14 mouse cellular contexts compared by ENCODE assay signal in genomic region chr13:59968584-59969240, GRCm38 (mm10).
DNase-seq lines count a peak whose midpoint lies in the region; ATAC-seq and TF ChIP-seq lines count a peak whose summit lies in the region.
"Had no signal": no experiment of that assay in that cellular context is flagged by ENCODE, and none has a peak within 500 bp of the region (broad histone marks: within the 10 kb centered on the region; RNA-seq: fewer than 3 reads in every experiment).

No protein-coding gene starts in this region.

- no peak overlapping the region for H3K4me3 ChIP-seq in forebrain, embryonic 11.5 days (ENCODE audit: low read depth, low read length)
- H3K4me3 ChIP-seq in forebrain, embryonic 16.5 days (replicated peaks; ENCODE audit: low read length), result no peak overlapping the region
- H3K4me3 ChIP-seq in layer of hippocampus, adult 2 months, result no peak overlapping the region
- H3K4me3 ChIP-seq in kidney, embryonic 16.5 days (ENCODE audit: low read length), result no peak overlapping the region
- H3K4me3 ChIP-seq: gastrocnemius, adult 2 months; limb, embryonic 12.5 days; stomach, embryonic 15.5 days had no signal

- no peak for TF ChIP-seq CTCF in layer of hippocampus, adult 2 months (conservative IDR thresholded peaks at IDR 0.05)

- no peak overlapping the region for H3K4me2 ChIP-seq in forebrain, embryonic 11.5 days (ENCODE audit: low read depth, low read length, severe bottlenecking)
- no peak overlapping the region for H3K4me2 ChIP-seq in forebrain, embryonic 16.5 days (ENCODE audit: low read length)
- no peak overlapping the region for H3K4me2 ChIP-seq in kidney, embryonic 16.5 days (replicated peaks; ENCODE audit: low read depth, low read length)
- H3K4me2 ChIP-seq: limb, embryonic 12.5 days; stomach, embryonic 15.5 days had no signal

- 89% methylated on average over 19 of the region's 19 CpGs for WGBS in forebrain, embryonic 11.5 days
- 71% methylated on average over 19 of the region's 19 CpGs for WGBS in forebrain, embryonic 16.5 days
- 92% methylated on average over 19 of the region's 19 CpGs for WGBS in kidney, embryonic 16.5 days

- peak; percentile 44 for DNase-seq in forebrain, embryonic 11.5 days (ENCODE audit: low spot score)
- peak; percentile 27 for DNase-seq in layer of hippocampus, adult 9-11 months
- no peak for DNase-seq in layer of hippocampus, adult 2 months (ENCODE audit: low spot score in 2 of 2)
- DNase-seq in cerebellum, postnatal 10 days, result peak; percentile 69 to 72
- peak; percentile 39 for DNase-seq in heart, postnatal 4 days
- DNase-seq in lung, postnatal 10 days, result no peak
- DNase-seq: adrenal gland, adult 2 months; gastrocnemius, adult 2 months; kidney, postnatal 25 days; thymus, postnatal 36 days had no signal

- 0 out of 2 replicates have a peak, but pooled peaks cover 2% of the 10 kb centered on the region for H3K27me3 ChIP-seq in forebrain, embryonic 11.5 days (ENCODE audit: control insufficient read depth, insufficient read depth, low read length)
- 0 out of 2 replicates have a peak, but pooled peaks cover 2% of the 10 kb centered on the region for H3K27me3 ChIP-seq in forebrain, embryonic 16.5 days (replicated peaks; ENCODE audit: control insufficient read depth, insufficient read depth, low read length)
- H3K27me3 ChIP-seq in kidney, embryonic 16.5 days (ENCODE audit: insufficient read depth, low read length), result no peaks in the 10 kb centered on the region
- H3K27me3 ChIP-seq: limb, embryonic 12.5 days had no signal

- no peaks in the 10 kb centered on the region for H3K9me3 ChIP-seq in forebrain, embryonic 11.5 days (ENCODE audit: control insufficient read depth, low read length)
- no peaks in the 10 kb centered on the region for H3K9me3 ChIP-seq in forebrain, embryonic 16.5 days (ENCODE audit: control insufficient read depth, low read length)
- H3K9me3 ChIP-seq in kidney, embryonic 16.5 days (ENCODE audit: low read length), result no peaks in the 10 kb centered on the region
- H3K9me3 ChIP-seq: limb, embryonic 12.5 days; stomach, embryonic 15.5 days had no signal

- H3K36me3 ChIP-seq in forebrain, embryonic 11.5 days (ENCODE audit: control insufficient read depth, insufficient read depth, low read length), result no peaks in the 10 kb centered on the region
- H3K36me3 ChIP-seq in forebrain, embryonic 16.5 days (ENCODE audit: control insufficient read depth, insufficient read depth), result no peaks in the 10 kb centered on the region
- no peaks in the 10 kb centered on the region for H3K36me3 ChIP-seq in kidney, embryonic 16.5 days (ENCODE audit: insufficient read depth, low read length)
- H3K36me3 ChIP-seq: limb, embryonic 12.5 days; stomach, embryonic 15.5 days had no signal

- H3K4me1 ChIP-seq in forebrain, embryonic 11.5 days (replicated peaks; ENCODE audit: control insufficient read depth, insufficient read depth, low read length), result peaks cover 28% of the 10 kb centered on the region
- H3K4me1 ChIP-seq in forebrain, embryonic 16.5 days (replicated peaks; ENCODE audit: control insufficient read depth, insufficient read depth, low read length), result peaks cover 26% of the 10 kb centered on the region
- peaks cover 23% of the 10 kb centered on the region for H3K4me1 ChIP-seq in kidney, embryonic 16.5 days (ENCODE audit: insufficient read depth, low read length)

- no peak overlapping the region for H3K9ac ChIP-seq in forebrain, embryonic 11.5 days (ENCODE audit: low read length)
- no peak overlapping the region for H3K9ac ChIP-seq in forebrain, embryonic 16.5 days (replicated peaks; ENCODE audit: low read depth, low read length)
- H3K9ac ChIP-seq in kidney, embryonic 16.5 days (replicated peaks; ENCODE audit: low read length), result no peak overlapping the region
- H3K9ac ChIP-seq: limb, embryonic 12.5 days; stomach, embryonic 15.5 days had no signal

- ATAC-seq in forebrain, embryonic 11.5 days (replicated peaks; ENCODE audit: low FRiP score), result no peak
- ATAC-seq in forebrain, embryonic 16.5 days, result no peak
- no peak for ATAC-seq in kidney, embryonic 16.5 days (ENCODE audit: low FRiP score, low TSS enrichment)

- no peak overlapping the region for H3K27ac ChIP-seq in forebrain, embryonic 11.5 days (ENCODE audit: low read depth, low read length)
- H3K27ac ChIP-seq in forebrain, embryonic 16.5 days (ENCODE audit: low read length), result no peak overlapping the region
- no peak overlapping the region for H3K27ac ChIP-seq in layer of hippocampus, adult 2 months
- H3K27ac ChIP-seq in kidney, embryonic 16.5 days (ENCODE audit: low read length), result no peak overlapping the region
- H3K27ac ChIP-seq: gastrocnemius, adult 2 months; stomach, embryonic 15.5 days had no signal

Comparison
In these comparisons a context has a peak if more than half of its experiments do, and no peak if none do; other contexts are left out.
1. DNase-seq: peak in forebrain, embryonic 11.5 days (single experiment), layer of hippocampus, adult 9-11 months (single experiment), cerebellum, postnatal 10 days (2 of 2) and heart, postnatal 4 days (single experiment); none in layer of hippocampus, adult 2 months (0 of 2) and lung, postnatal 10 days (single experiment).